22 mouse cellular contexts compared by ENCODE assay signal in the genomic region with DNA sequence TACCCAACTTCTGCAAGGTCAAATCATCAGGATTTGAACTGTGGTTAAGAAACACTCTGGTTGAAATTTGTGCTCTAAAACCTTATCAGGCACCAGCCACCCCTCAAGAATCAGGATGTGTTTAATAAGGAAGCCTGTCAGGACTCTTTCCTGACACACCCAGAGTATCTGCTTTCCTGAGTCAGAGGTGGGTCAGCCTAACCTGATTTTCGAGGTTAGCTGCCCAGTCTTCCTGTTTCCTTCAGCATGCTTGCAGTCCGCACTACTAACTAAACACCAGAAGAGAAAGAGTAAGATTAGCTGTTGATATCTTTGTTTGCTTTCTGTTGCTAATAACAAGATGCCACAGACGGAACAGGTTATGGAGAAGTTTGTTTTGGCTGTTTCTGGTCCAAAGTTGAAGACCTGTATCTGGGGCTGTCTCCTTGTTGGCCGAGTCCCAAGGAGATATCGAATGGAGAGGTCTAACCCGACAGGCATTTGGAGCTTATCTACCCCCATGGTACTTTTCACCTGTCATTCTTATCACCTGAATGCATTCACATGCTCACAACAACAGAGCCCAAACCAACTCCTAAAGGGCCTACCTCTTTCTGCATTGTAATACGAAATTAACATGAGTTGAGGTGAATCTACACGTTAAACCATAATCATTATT. TPM values are rescaled to one million over a fixed set of nuclear protein-coding genes. Genes with fewer than 3 reads are reported as not detected.
DNase-seq lines count a peak whose midpoint lies in the region; ATAC-seq and TF ChIP-seq lines count a peak whose summit lies in the region.
"Had no signal": no experiment of that assay in that cellular context is flagged by ENCODE, and none has a peak within 500 bp of the region (broad histone marks: within the 10 kb centered on the region; RNA-seq: fewer than 3 reads in every experiment).

No protein-coding gene starts in this region.

- no peak for TF ChIP-seq POLR2A in heart, adult 2 months (IDR thresholded peaks at IDR 0.05; ENCODE audit: insufficient read depth, low read depth, low read length)

- WGBS in heart, adult 2 months = 31% methylated on average over 8 of the region's 8 CpGs
- 36% methylated on average over 8 of the region's 8 CpGs for WGBS in heart, embryonic 16.5 days
- 51% methylated on average over 8 of the region's 8 CpGs for WGBS in stomach, embryonic 15.5 days
- 24% methylated on average over 8 of the region's 8 CpGs for WGBS in liver, embryonic 12.5 days (ENCODE audit: insufficient replicate concordance)
- WGBS in forebrain, embryonic 15.5 days = 85% methylated on average over 8 of the region's 8 CpGs

- TF ChIP-seq CTCF in heart, adult 2 months (IDR thresholded peaks at IDR 0.05) = no peak

- H3K4me1 ChIP-seq in heart, adult 2 months (ENCODE audit: control insufficient read depth, insufficient read depth, low read length) = peaks cover 4% of the 10 kb centered on the region
- H3K4me1 ChIP-seq in heart, embryonic 16.5 days (ENCODE audit: control insufficient read depth, insufficient read depth, low read length) = peaks cover 15% of the 10 kb centered on the region
- H3K4me1 ChIP-seq in stomach, embryonic 15.5 days = 0 out of 2 replicates have a peak, but pooled peaks cover 3% of the 10 kb centered on the region
- no peaks in the 10 kb centered on the region for H3K4me1 ChIP-seq in liver, embryonic 12.5 days
- H3K4me1 ChIP-seq in forebrain, embryonic 15.5 days = peaks cover 8% of the 10 kb centered on the region

- TF ChIP-seq EP300 in heart, adult 2 months (IDR thresholded peaks at IDR 0.05; ENCODE audit: insufficient read depth, low read depth, low read length) = 0 out of 2 replicates have a peak, but pooled peaks have one; percentile 17

- no peaks in the 10 kb centered on the region for H3K79me2 ChIP-seq in heart, adult 2 months (replicated peaks; ENCODE audit: control insufficient read depth, insufficient read depth, low read length)

- intact Hi-C loops in heart, adult 2 months (cut with DNase I) = no loop called here
- intact Hi-C loops in heart, postnatal 25 days (cut with DNase I) = no loop called here

- H3K27me3 ChIP-seq in heart, adult 2 months (ENCODE audit: control insufficient read depth, insufficient read depth, low read length) = no peaks in the 10 kb centered on the region
- H3K27me3 ChIP-seq in heart, embryonic 16.5 days (ENCODE audit: control insufficient read depth, insufficient read depth, low read length) = no peaks in the 10 kb centered on the region
- no peaks in the 10 kb centered on the region for H3K27me3 ChIP-seq in stomach, embryonic 15.5 days (replicated peaks)
- H3K27me3 ChIP-seq in liver, embryonic 12.5 days (replicated peaks) = peaks cover 31% of the 10 kb centered on the region
- H3K27me3 ChIP-seq in forebrain, embryonic 15.5 days = peaks cover 6% of the 10 kb centered on the region; the same call in 1 of the 2 replicates

- no peak overlapping the region for H3K27ac ChIP-seq in heart, adult 2 months
- no peak overlapping the region for H3K27ac ChIP-seq in heart, embryonic 16.5 days (ENCODE audit: low read length)
- H3K27ac ChIP-seq in stomach, embryonic 15.5 days = peak overlapping the region; percentile 45; the same call in 1 of the 2 replicates
- H3K27ac ChIP-seq in liver, embryonic 12.5 days = no peak overlapping the region
- no peak overlapping the region for H3K27ac ChIP-seq in forebrain, embryonic 15.5 days (replicated peaks)
- H3K27ac ChIP-seq: gastrocnemius, adult 2 months; hindbrain, embryonic 14.5 days; kidney, postnatal 0 days; layer of hippocampus, adult 2 months; limb, embryonic 12.5 days; liver, embryonic 14.5 days; midbrain, embryonic 12.5 days had no signal

- DNase-seq in heart, adult 2 months = peak in 1 of 2 experiments; percentile 9
- no peak for DNase-seq in heart, postnatal 25 days (ENCODE audit: low spot score)
- peak; percentile 12 for DNase-seq in lung, postnatal 36 days
- no peak for DNase-seq in lung, postnatal 10 days
- DNase-seq: adrenal gland, postnatal 14 days; cerebellum, adult 11-12 months; cerebellum, postnatal 36 days; forebrain, postnatal 0 days; gastrocnemius, adult 2 months; kidney, adult 11 months; right cerebral cortex, postnatal 25 days had no signal

- H3K9ac ChIP-seq in heart, adult 2 months (ENCODE audit: low read depth, low read length) = no peak overlapping the region
- H3K9ac ChIP-seq in heart, embryonic 16.5 days (ENCODE audit: low read length) = no peak overlapping the region
- no peak overlapping the region for H3K9ac ChIP-seq in stomach, embryonic 15.5 days
- no peak overlapping the region for H3K9ac ChIP-seq in liver, embryonic 12.5 days
- no peak overlapping the region for H3K9ac ChIP-seq in forebrain, embryonic 15.5 days (replicated peaks)
- H3K9ac ChIP-seq: forebrain, postnatal 0 days; hindbrain, embryonic 14.5 days; limb, embryonic 12.5 days; liver, embryonic 14.5 days; midbrain, embryonic 12.5 days had no signal

- no peak overlapping the region for H3K4me3 ChIP-seq in heart, adult 2 months
- no peak overlapping the region for H3K4me3 ChIP-seq in heart, embryonic 16.5 days (ENCODE audit: low read length)
- no peak overlapping the region for H3K4me3 ChIP-seq in stomach, embryonic 15.5 days (replicated peaks)
- no peak overlapping the region for H3K4me3 ChIP-seq in liver, embryonic 12.5 days
- no peak overlapping the region for H3K4me3 ChIP-seq in forebrain, embryonic 15.5 days
- H3K4me3 ChIP-seq: gastrocnemius, adult 2 months; layer of hippocampus, adult 2 months; limb, embryonic 12.5 days; midbrain, embryonic 12.5 days had no signal

- no peak overlapping the region for H3K4me2 ChIP-seq in heart, embryonic 16.5 days (ENCODE audit: low read depth, low read length)
- H3K4me2 ChIP-seq in stomach, embryonic 15.5 days = no peak overlapping the region
- H3K4me2 ChIP-seq in liver, embryonic 12.5 days = no peak overlapping the region
- H3K4me2 ChIP-seq in forebrain, embryonic 15.5 days (replicated peaks) = no peak overlapping the region
- H3K4me2 ChIP-seq: hindbrain, embryonic 14.5 days; limb, embryonic 12.5 days; midbrain, embryonic 12.5 days had no signal

- no peaks in the 10 kb centered on the region for H3K36me3 ChIP-seq in heart, adult 2 months (ENCODE audit: control insufficient read depth, insufficient read depth, low read length)
- H3K36me3 ChIP-seq in heart, embryonic 16.5 days (ENCODE audit: control insufficient read depth, insufficient read depth) = no peaks in the 10 kb centered on the region
- H3K36me3 ChIP-seq in stomach, embryonic 15.5 days = no peaks in the 10 kb centered on the region
- no peaks in the 10 kb centered on the region for H3K36me3 ChIP-seq in liver, embryonic 12.5 days
- no peaks in the 10 kb centered on the region for H3K36me3 ChIP-seq in forebrain, embryonic 15.5 days
- H3K36me3 ChIP-seq: limb, embryonic 12.5 days; midbrain, embryonic 12.5 days had no signal

- H3K9me3 ChIP-seq in heart, embryonic 16.5 days (replicated peaks; ENCODE audit: control insufficient read depth, low read length) = no peaks in the 10 kb centered on the region
- H3K9me3 ChIP-seq in stomach, embryonic 15.5 days = no peaks in the 10 kb centered on the region
- H3K9me3 ChIP-seq in liver, embryonic 12.5 days (replicated peaks) = no peaks in the 10 kb centered on the region
- no peaks in the 10 kb centered on the region for H3K9me3 ChIP-seq in forebrain, embryonic 15.5 days
- H3K9me3 ChIP-seq: limb, embryonic 12.5 days; midbrain, embryonic 12.5 days had no signal

- ATAC-seq in heart, embryonic 16.5 days (replicated peaks; ENCODE audit: extremely low read depth, insufficient read depth, low FRiP score) = peak; percentile 50; the same call in 1 of the 2 replicates
- peak; percentile 86 for ATAC-seq in stomach, embryonic 15.5 days (ENCODE audit: insufficient read depth, low FRiP score, low read depth)
- no peak for ATAC-seq in liver, embryonic 12.5 days
- no peak for ATAC-seq in forebrain, embryonic 15.5 days (replicated peaks)
- ATAC-seq: forebrain, postnatal 0 days had no signal

RNA-seq across cellular contexts. Expression of a gene that starts 5.8 kb away (rescaled TPM):
- total RNA-seq in heart, adult 2 months (2021) = 10 to 100 TPM; 15.8 to 16.9 TPM
- 4.8 and 6.4 TPM in 2 replicates for polyA plus RNA-seq in heart, adult 2 months (2012; rRNA removed)
- 10 to 100 TPM; 14.7 to 18.6 TPM for total RNA-seq in heart, postnatal 25 days (2021)
- 43.9 and 48.2 TPM in 2 replicates for polyA plus RNA-seq in heart, embryonic 16.5 days (2015; fragmentation: Nextera tagmentation; extraction: Ambion mirVana)
- polyA plus RNA-seq in stomach, embryonic 15.5 days (2015; fragmentation: Nextera tagmentation; extraction: Ambion mirVana) = 74.5 and 81.4 TPM in 2 replicates
- 4.3 and 7.0 TPM in 2 replicates for polyA plus RNA-seq in liver, embryonic 12.5 days (2016; fragmentation: Nextera tagmentation; extraction: Ambion mirVana)
- polyA plus RNA-seq in forebrain, embryonic 15.5 days (2015; fragmentation: Nextera tagmentation; extraction: Ambion mirVana) = 1.0 and 2.1 TPM in 2 replicates
- total RNA-seq: granulocyte monocyte progenitor cell, adult 5-6 weeks had no signal

Comparison
In these comparisons a context has a peak if more than half of its experiments do, and no peak if none do; other contexts are left out.
1. ATAC-seq: peak in heart, embryonic 16.5 days (single experiment) and stomach, embryonic 15.5 days (single experiment); none in liver, embryonic 12.5 days (single experiment) and forebrain, embryonic 15.5 days (single experiment).